ENCODE assay signal across 8 mouse cellular contexts in the genomic region with DNA sequence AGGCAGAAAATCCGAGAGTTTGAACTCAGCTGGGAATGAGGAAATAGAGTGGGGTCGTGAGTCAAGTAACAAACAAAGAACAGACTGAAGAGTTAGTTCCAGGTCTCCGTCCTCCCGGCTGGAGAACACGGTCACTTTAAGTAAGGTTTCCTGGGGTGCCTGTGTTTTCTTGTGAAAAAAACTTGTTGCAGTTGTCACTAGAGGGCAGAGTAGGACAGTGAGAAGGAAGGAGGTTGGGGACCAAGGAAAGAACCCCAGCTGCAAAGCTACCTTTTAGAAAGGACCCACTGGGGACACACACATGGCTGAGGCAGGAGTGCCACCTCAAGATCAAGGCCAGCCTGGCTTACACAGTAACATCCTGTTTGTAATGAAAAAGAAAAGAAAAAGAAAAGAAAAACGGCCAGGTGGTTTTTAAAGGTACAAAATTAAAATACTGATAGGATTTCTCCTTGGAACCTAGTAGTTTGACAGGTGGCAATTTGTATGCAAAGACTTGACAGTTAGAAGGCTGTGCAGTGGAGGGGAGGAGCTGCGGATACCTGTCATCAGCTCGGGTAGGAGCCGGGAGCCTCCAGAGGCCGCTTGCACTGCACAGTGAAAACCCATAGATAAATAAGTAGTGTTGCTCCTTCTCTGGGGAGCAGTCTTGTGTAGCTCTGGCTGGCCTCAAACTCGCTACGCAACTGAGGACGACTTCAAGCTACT. TPM values are rescaled to one million over a fixed set of nuclear protein-coding genes. Genes with fewer than 3 reads are reported as not detected.
A peak's percentile ranks its signal among the peaks of the same experiment; 100 is the strongest.
DNase-seq lines count a peak whose midpoint lies in the region; ATAC-seq and TF ChIP-seq lines count a peak whose summit lies in the region.

No protein-coding gene starts in this region.

- H3K4me3 ChIP-seq in cerebellum, adult 2 months (replicated peaks; ENCODE audit: insufficient read depth, low read depth, low read length), result no peak overlapping the region
- no peak overlapping the region for H3K4me3 ChIP-seq in liver, embryonic 16.5 days (ENCODE audit: low read depth, low read length)

- ATAC-seq in liver, embryonic 16.5 days (ENCODE audit: low read depth), result peak; percentile 35

- DNase-seq in cerebellum, adult 2 months, result peak; percentile 28 to 47
- DNase-seq in cerebellum, adult 11-12 months, result no peak
- DNase-seq in B cell, adult 2 months, result peak; percentile 52 to 59
- peak; percentile 68 for DNase-seq in c-Kit-positive CD71-positive TER-119-positive erythroid progenitor cells, embryonic 14.5 days (ENCODE audit: low spot score)
- DNase-seq in heart, postnatal 36 days, result peak; percentile 32 to 38
- peak; percentile 81 for DNase-seq in thymus, postnatal 0 days (ENCODE audit: low spot score)
- DNase-seq in right cerebral cortex, postnatal 36 days (ENCODE audit: low spot score in 2 of 2), result no peak

- H3K27ac ChIP-seq in cerebellum, adult 2 months (ENCODE audit: insufficient read depth, low read length), result no peak overlapping the region
- peak overlapping the region; percentile 19; the same call in 1 of the 2 replicates for H3K27ac ChIP-seq in liver, embryonic 16.5 days (ENCODE audit: low read length)

- intact Hi-C loops in heart, postnatal 36 days (cut with DNase I), result loop anchor here (1.0 to 2.0 kb wide), 2 partner anchors 101 to 236 kb away; partner anchors contain the start of gene Mrpl4

- H3K36me3 ChIP-seq in liver, embryonic 16.5 days (ENCODE audit: control insufficient read depth, insufficient read depth), result peaks cover 13% of the 10 kb centered on the region

- peaks cover 8% of the 10 kb centered on the region for H3K4me1 ChIP-seq in cerebellum, adult 2 months (ENCODE audit: control insufficient read depth, insufficient read depth, low read length)
- peaks cover 27% of the 10 kb centered on the region for H3K4me1 ChIP-seq in liver, embryonic 16.5 days (ENCODE audit: control insufficient read depth, low read depth, low read length)

- WGBS in cerebellum, adult 2 months, result 15% methylated on average over 13 of the region's 13 CpGs
- 9% methylated on average over 13 of the region's 13 CpGs for WGBS in liver, embryonic 16.5 days (ENCODE audit: insufficient replicate concordance)

- H3K9ac ChIP-seq in liver, embryonic 16.5 days (ENCODE audit: low read depth, low read length), result peak overlapping the region; percentile 49; the same call in 1 of the 2 replicates

- H3K9me3 ChIP-seq in liver, embryonic 16.5 days (replicated peaks; ENCODE audit: control insufficient read depth, low read length), result no peaks in the 10 kb centered on the region

- TF ChIP-seq CTCF in cerebellum, adult 2 months (IDR thresholded peaks at IDR 0.05; ENCODE audit: borderline replicate concordance, insufficient read depth, low read depth, low read length), result peak; percentile 61

- H3K27me3 ChIP-seq in cerebellum, adult 2 months (ENCODE audit: control insufficient read depth, insufficient read depth, low read length), result no peaks in the 10 kb centered on the region
- H3K27me3 ChIP-seq in liver, embryonic 16.5 days (ENCODE audit: control insufficient read depth, insufficient read depth, low read depth, low read length), result no peaks in the 10 kb centered on the region

- peak overlapping the region; percentile 38 for H3K4me2 ChIP-seq in liver, embryonic 16.5 days (ENCODE audit: low read depth, low read length)

- no peak for TF ChIP-seq POLR2A in cerebellum, adult 2 months (IDR thresholded peaks at IDR 0.05; ENCODE audit: borderline replicate concordance, insufficient read depth, low read length)

RNA-seq across cellular contexts. Expression of gene Eif3g, which starts 3.2 kb away (rescaled TPM):
- polyA plus RNA-seq in cerebellum, adult 2 months (2012; rRNA removed), result 129 and 130 TPM in 2 replicates
- total RNA-seq in heart, postnatal 36 days (2021), result 100 to 1,000 TPM; 104 to 117 TPM
- 149 and 161 TPM in 2 replicates for polyA plus RNA-seq in liver, embryonic 16.5 days (2015; fragmentation: Nextera tagmentation; extraction: Ambion mirVana)
- 303 and 310 TPM in 2 replicates for polyA plus RNA-seq in thymus, postnatal 0 days (2015; fragmentation: Nextera tagmentation; extraction: Ambion mirVana)

RNA-seq across cellular contexts. Expression of gene Ppan, which starts 13.6 kb away (rescaled TPM):
- polyA plus RNA-seq in cerebellum, adult 2 months (2012; rRNA removed), result 45.3 and 50.2 TPM in 2 replicates
- total RNA-seq in heart, postnatal 36 days (2021), result 1 to 10 TPM; 5.8 to 8.7 TPM
- polyA plus RNA-seq in liver, embryonic 16.5 days (2015; fragmentation: Nextera tagmentation; extraction: Ambion mirVana), result 42.9 and 46.2 TPM in 2 replicates
- polyA plus RNA-seq in thymus, postnatal 0 days (2015; fragmentation: Nextera tagmentation; extraction: Ambion mirVana), result 74.4 and 83.0 TPM in 2 replicates

RNA-seq across cellular contexts. Expression of gene Angptl6, which starts 22.1 kb away (rescaled TPM):
- polyA plus RNA-seq in cerebellum, adult 2 months (2012; rRNA removed), result 11.1 and 12.4 TPM in 2 replicates
- 1 to 10 TPM; 3.9 to 4.0 TPM for total RNA-seq in heart, postnatal 36 days (2021)
- polyA plus RNA-seq in liver, embryonic 16.5 days (2015; fragmentation: Nextera tagmentation; extraction: Ambion mirVana), result 8.8 and 10.0 TPM in 2 replicates
- polyA plus RNA-seq in thymus, postnatal 0 days (2015; fragmentation: Nextera tagmentation; extraction: Ambion mirVana), result 6.7 and 7.3 TPM in 2 replicates

RNA-seq across cellular contexts. Expression of gene A230050P20Rik, which starts 33.2 kb away (rescaled TPM):
- polyA plus RNA-seq in cerebellum, adult 2 months (2012; rRNA removed), result 169 and 171 TPM in 2 replicates
- 1 to 10 TPM; 4.2 to 4.6 TPM for total RNA-seq in heart, postnatal 36 days (2021)
- polyA plus RNA-seq in liver, embryonic 16.5 days (2015; fragmentation: Nextera tagmentation; extraction: Ambion mirVana), result 4.4 and 6.7 TPM in 2 replicates
- polyA plus RNA-seq in thymus, postnatal 0 days (2015; fragmentation: Nextera tagmentation; extraction: Ambion mirVana), result 9.2 and 15.1 TPM in 2 replicates

RNA-seq across cellular contexts. Expression of gene Dnmt1, which starts 58.1 kb away (rescaled TPM):
- polyA plus RNA-seq in cerebellum, adult 2 months (2012; rRNA removed), result 45.0 and 45.3 TPM in 2 replicates
- 10 to 100 TPM; 13.0 to 13.6 TPM for total RNA-seq in heart, postnatal 36 days (2021)
- polyA plus RNA-seq in liver, embryonic 16.5 days (2015; fragmentation: Nextera tagmentation; extraction: Ambion mirVana), result 53.4 and 55.7 TPM in 2 replicates
- polyA plus RNA-seq in thymus, postnatal 0 days (2015; fragmentation: Nextera tagmentation; extraction: Ambion mirVana), result 90.0 and 96.3 TPM in 2 replicates

Comparison
In these comparisons a context has a peak if more than half of its experiments do, and no peak if none do; other contexts are left out.
1. DNase-seq: peak in cerebellum, adult 2 months (2 of 2), B cell, adult 2 months (2 of 2), c-Kit-positive CD71-positive TER-119-positive erythroid progenitor cells, embryonic 14.5 days (single experiment), heart, postnatal 36 days (2 of 2) and thymus, postnatal 0 days (single experiment); none in cerebellum, adult 11-12 months (single experiment) and right cerebral cortex, postnatal 36 days (0 of 2).